Mouse (Mus musculus): ENCODE measurements around the gene Sec11a. TPM values are rescaled to one million over a fixed set of nuclear protein-coding genes. Genes with fewer than 3 reads are reported as not detected.

Sec11a gene
- total RNA-seq, 1 experiment from 2014 or later, result 100 TPM

- DNase-seq, result peak; percentile 80
These were observed 90.4 kb downstream of the Sec11a start for GRCm38 (mm10) chr7:80857181-80857580.

- DNase-seq, result no peak
These were observed 92.3 kb downstream of the Sec11a start for GRCm38 (mm10) chr7:80855316-80855715.

Other genes starting within 250 kb of the Sec11a start
- gene Iqgap1, start 121.8 kb downstream of the Sec11a start, total RNA-seq (2021), result 87.7 and 126 TPM in 2 replicates
- gene Zscan2, start 86.9 kb downstream of the Sec11a start, total RNA-seq (2021), result 8.0 and 8.7 TPM in 2 replicates
- gene Wdr73, start 46.5 kb downstream of the Sec11a start, total RNA-seq (2021), result 16.7 and 22.4 TPM in 2 replicates
- gene Nmb, start 42.7 kb downstream of the Sec11a start, total RNA-seq (2021), result 1.9 TPM in 1 of 2 replicates, not detected in the other
- gene Zfp592, start 45.9 kb upstream of the Sec11a start, total RNA-seq (2021), result 26.8 and 28.7 TPM in 2 replicates
- 0.06 TPM in 1 of 2 replicates, not detected in the other for gene Alpk3, start 109.8 kb upstream of the Sec11a start, total RNA-seq (2021)
- gene Slc28a1, start 167.0 kb upstream of the Sec11a start, total RNA-seq (2021), result 0.15 TPM in 1 of 2 replicates, not detected in the other